Mouse (Mus musculus) hindbrain, embryonic 10.5 days (tissue): ENCODE data around the gene Prss33. TPM values are rescaled to one million over a fixed set of nuclear protein-coding genes. Genes with fewer than 3 reads are reported as not detected.
A peak's percentile ranks its signal among the peaks of the same experiment; 100 is the strongest.
"Not testable (repeated sequence)": the region's sequence is repeated elsewhere in the genome, so short reads cannot be mapped to it uniquely, and the experiment has no call there.

Source experiments
- DNase-seq: peaks from one replicate; pipeline ENCODE4 v3.0.0-alpha.2; 2017; ENCODE audit warnings: low spot score
- H3K27ac ChIP-seq: fragments of 300-500 bp; sonication (generic); 2 replicates; pipeline ENCODE4 v1.5.1; 2016; ENCODE audit warnings: mild to moderate bottlenecking, moderate library complexity
- H3K27me3 ChIP-seq: fragments of 300-500 bp; sonication (generic); 2 replicates; pipeline ENCODE4 v1.6.1; 2016; ENCODE audit warnings: mild to moderate bottlenecking; ENCODE audit not compliant: poor library complexity, insufficient read depth, severe bottlenecking
- H3K36me3 ChIP-seq: fragments of 300-500 bp; sonication (generic); 2 replicates; pipeline ENCODE4 v1.6.1; 2016; ENCODE audit warnings: mild to moderate bottlenecking, moderate library complexity
- H3K4me1 ChIP-seq: fragments of 300-500 bp; sonication (generic); replicated peaks from 2 replicates; pipeline ENCODE4 v1.6.1; 2016; ENCODE audit warnings: mild to moderate bottlenecking
- H3K4me3 ChIP-seq: fragments of 300-500 bp; sonication (generic); 2 replicates; pipeline ENCODE4 v1.5.1; 2016; ENCODE audit warnings: mild to moderate bottlenecking, moderate library complexity
- H3K9me3 ChIP-seq: fragments of 300-500 bp; sonication (generic); 2 replicates; pipeline ENCODE4 v1.6.1; 2016; ENCODE audit warnings: mild to moderate bottlenecking, moderate library complexity
- WGBS: fragments of 180-500 bp; shearing (Covaris S2); methylation state at CpG from one replicate; pipeline ENCODE4 v1.1.7; 2016; 5-methylcytosine and 5-hydroxymethylcytosine counted together
- polyA plus RNA-seq: library from polyadenylated mRNA; unstranded; fragments of >200 nt; fragmentation: Nextera tagmentation; extraction: Ambion mirVana; gene quantifications from 2 replicates; pipeline ENCODE4 v1.2.1, GENCODE M21; 2016

Prss33 gene
- polyA plus RNA-seq = 0.24 TPM in 1 of 2 replicates, not detected in the other

DNA sequence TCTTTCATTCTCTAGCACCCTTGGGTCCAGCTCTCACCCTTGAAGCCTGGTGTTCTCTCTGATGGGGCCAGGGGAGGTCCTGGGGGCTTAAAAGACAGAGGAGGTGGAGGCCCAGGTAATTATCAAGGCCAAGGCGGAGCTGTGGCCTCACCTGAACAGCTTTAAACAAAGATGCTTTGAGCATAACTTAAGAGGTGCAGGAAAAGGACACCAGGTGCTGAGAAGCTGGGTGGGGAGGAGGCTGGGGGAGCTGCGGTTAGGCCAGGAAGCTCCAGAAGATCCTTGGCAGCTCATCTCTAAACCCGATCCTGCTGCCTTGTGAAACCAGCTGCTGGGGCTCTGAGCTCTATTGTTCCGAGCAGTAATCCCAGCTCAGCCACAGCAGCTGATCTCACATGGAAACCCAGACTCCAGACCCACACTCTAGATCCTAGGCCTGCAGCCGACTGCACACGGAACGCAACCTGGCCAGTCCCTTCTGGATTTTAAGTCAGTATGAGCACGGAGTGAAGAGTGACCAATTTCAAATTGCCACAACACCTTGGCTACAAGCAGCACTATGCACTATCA lies at the start of gene Prss33:
TSS of gene Prss33 (minus strand) at position 51 of the 570 bp plus-strand sequence.
- 75% methylated on average over 8 of the region's 8 CpGs for WGBS
- Histone ChIP-seq H3K4me3 (no peak within 1 kb of the TSS), H3K4me1 (no peaks in the 10 kb centered on the region), H3K36me3 (no peaks in the 10 kb centered on the region), H3K27me3 (peaks cover 41% of the 10 kb centered on the region), H3K27ac (no peak within 1 kb of the TSS), H3K9me3 (no peaks in the 10 kb centered on the region)
- DNase-seq = no peak

- WGBS = 78% methylated on average over 4 of the region's 4 CpGs
- H3K4me1 ChIP-seq, H3K27me3 ChIP-seq, H3K4me3 ChIP-seq, DNase-seq, H3K9me3 ChIP-seq, H3K36me3 ChIP-seq, H3K27ac ChIP-seq: not testable (repeated sequence)
These were observed 44.7 kb upstream of the Prss33 start, which contains the start of the genes Dcpp1 and Dcpp2 for GRCm38 (mm10) chr17:23880576-23880975. Gene Dcpp1, plus strand, starts transcription at chr17:23880876. Gene Dcpp2, plus strand, starts transcription at chr17:23880880.

- peaks cover 2% of the 10 kb centered on the region; the same call in 1 of the 2 replicates for H3K4me1 ChIP-seq
These were observed 41.3 kb upstream of the Prss33 start for GRCm38 (mm10) chr17:23877166-23877565.

DNA sequence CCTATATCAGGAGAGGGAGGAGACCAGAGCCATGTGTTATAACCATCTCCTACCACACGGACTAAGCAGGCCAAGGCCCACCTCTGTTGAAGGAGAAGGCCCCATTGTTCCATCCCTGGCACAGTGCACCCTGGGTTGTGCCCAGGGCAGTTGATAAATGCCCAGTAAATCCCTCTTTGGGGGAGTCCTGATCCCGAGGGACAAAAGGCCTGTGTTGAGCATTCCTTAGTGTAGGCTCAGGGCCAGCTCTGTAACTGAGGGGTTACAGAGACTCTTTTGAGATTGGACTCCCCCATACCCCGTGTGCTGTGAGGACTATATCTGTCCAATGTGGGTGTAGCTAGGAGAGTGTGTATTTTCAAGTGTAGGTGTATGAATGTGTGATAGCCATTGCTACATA lies 40.9 kb upstream of the Prss33 start:
- H3K27me3 ChIP-seq = no peaks in the 10 kb centered on the region
- no peak for DNase-seq
- H3K4me1 ChIP-seq = peaks cover 2% of the 10 kb centered on the region; the same call in 1 of the 2 replicates
- no peak overlapping the region for H3K4me3 ChIP-seq
- H3K36me3 ChIP-seq = no peaks in the 10 kb centered on the region
- WGBS = 64% methylated on average over 3 of the region's 3 CpGs
- no peak overlapping the region for H3K27ac ChIP-seq
- no peaks in the 10 kb centered on the region for H3K9me3 ChIP-seq

More at GRCm38 (mm10) chr17:23877166-23877565, 41.3 kb upstream of the Prss33 start:
- Histone ChIP-seq H3K27me3 (no peaks in the 10 kb centered on the region), H3K36me3 (no peaks in the 10 kb centered on the region), H3K9me3 (no peaks in the 10 kb centered on the region), H3K27ac (no peak overlapping the region), H3K4me3 (no peak overlapping the region)
- DNase-seq = no peak
- WGBS = 83% methylated on average over 2 of the region's 2 CpGs

- DNase-seq = peak; percentile 69
These were observed 38.3 kb upstream of the Prss33 start for GRCm38 (mm10) chr17:23873884-23874856.

GRCm38 (mm10) chr17:23868513-23868912 lies 32.7 kb upstream of the Prss33 start:
- no peak overlapping the region for H3K4me3 ChIP-seq
- H3K27me3 ChIP-seq = no peaks in the 10 kb centered on the region
- DNase-seq = no peak
- no peaks in the 10 kb centered on the region for H3K36me3 ChIP-seq
- no peak overlapping the region for H3K27ac ChIP-seq
- H3K4me1 ChIP-seq = 0 out of 2 replicates have a peak, but pooled peaks cover 4% of the 10 kb centered on the region
- H3K9me3 ChIP-seq = 0 out of 2 replicates have a peak, but pooled peaks cover 4% of the 10 kb centered on the region
- WGBS = 90% methylated on average over 11 of the region's 11 CpGs

More at GRCm38 (mm10) chr17:23873884-23874856, 38.3 kb upstream of the Prss33 start:
- Histone ChIP-seq H3K36me3 (no peaks in the 10 kb centered on the region), H3K27ac (no peak overlapping the region), H3K4me1 (peaks cover 7% of the 10 kb centered on the region; the same call in 1 of the 2 replicates), H3K9me3 (no peaks in the 10 kb centered on the region), H3K27me3 (no peaks in the 10 kb centered on the region), H3K4me3 (no peak overlapping the region)
- WGBS = 53% methylated on average over 8 of the region's 8 CpGs

DNA sequence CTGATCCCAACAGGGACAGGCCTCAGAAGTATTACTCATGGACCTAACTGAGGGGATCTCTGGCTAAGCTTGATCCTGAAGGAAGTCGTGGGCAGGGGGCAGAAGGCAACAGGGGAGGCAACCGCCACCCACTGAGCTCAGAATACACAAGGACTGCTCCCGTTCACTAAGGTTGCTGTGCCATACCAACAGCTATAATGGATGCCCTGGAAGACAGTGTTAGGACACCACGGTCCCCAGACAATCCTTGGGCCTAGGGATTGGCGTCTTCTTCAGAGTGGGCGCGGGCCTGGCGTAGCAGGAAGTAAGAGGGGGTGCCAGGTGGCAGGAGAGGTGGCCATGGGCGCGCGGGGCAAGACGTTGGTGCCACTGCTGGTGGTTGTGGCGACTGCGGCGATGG lies 31.9 kb upstream of the Prss33 start, which contains the start of gene Prss21:
TSS of gene Prss21 (plus strand) at position 301 of the 400 bp plus-strand sequence.
- no peaks in the 10 kb centered on the region for H3K36me3 ChIP-seq
- H3K4me1 ChIP-seq = 0 out of 2 replicates have a peak, but pooled peaks cover 4% of the 10 kb centered on the region
- H3K27me3 ChIP-seq = no peaks in the 10 kb centered on the region
- H3K9me3 ChIP-seq = 0 out of 2 replicates have a peak, but pooled peaks cover 4% of the 10 kb centered on the region
- 83% methylated on average over 15 of the region's 15 CpGs for WGBS
- H3K4me3 ChIP-seq = no peak within 1 kb of the TSS
- no peak within 1 kb of the TSS for H3K27ac ChIP-seq
- no peak for DNase-seq

DNA sequence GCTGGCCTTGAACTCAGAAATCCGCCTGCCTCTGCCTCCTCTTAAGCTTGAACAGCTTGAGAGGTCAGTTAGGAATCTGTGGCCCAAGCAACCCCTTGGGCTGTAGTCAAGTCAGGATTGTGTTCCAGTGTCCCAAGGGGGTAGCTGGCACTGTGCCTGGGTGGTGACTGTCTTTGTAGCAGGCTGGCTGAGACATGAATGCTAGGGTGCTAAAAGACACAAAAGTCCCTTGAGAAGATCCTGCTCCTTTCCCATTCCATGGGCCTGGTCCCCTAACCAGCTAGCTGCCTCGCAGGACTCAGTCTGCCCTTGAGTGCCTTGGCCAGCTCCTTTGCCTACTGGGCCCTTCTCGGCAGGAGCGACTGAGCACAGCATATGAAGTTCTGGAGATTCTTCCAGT lies 27.1 kb upstream of the Prss33 start:
- Histone ChIP-seq H3K9me3 (0 out of 2 replicates have a peak, but pooled peaks cover 4% of the 10 kb centered on the region), H3K4me3 (no peak overlapping the region), H3K27ac (no peak overlapping the region), H3K36me3 (no peaks in the 10 kb centered on the region), H3K27me3 (0 out of 2 replicates have a peak, but pooled peaks cover 2% of the 10 kb centered on the region), H3K4me1 (no peaks in the 10 kb centered on the region)
- 80% methylated on average over 4 of the region's 4 CpGs for WGBS
- no peak for DNase-seq

DNA sequence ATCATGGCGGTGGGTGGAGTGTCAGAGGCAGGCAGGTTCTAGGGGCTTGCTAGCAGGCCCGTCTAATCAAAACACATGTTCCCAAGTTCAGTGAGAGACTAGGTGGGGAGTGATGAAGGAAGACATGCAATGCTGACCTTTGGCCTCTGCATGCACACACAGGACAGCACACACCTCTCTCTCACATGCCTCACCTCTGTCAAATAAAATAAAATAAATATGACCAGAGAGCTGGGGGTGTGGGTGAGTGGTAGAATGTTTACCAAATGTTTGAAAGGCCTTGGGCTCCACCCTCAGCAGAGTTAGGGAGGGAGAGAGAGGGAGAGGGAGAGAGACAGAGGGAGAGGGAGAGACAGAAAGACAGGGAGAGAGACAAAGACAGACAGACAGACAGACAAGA lies 22.1 kb upstream of the Prss33 start:
- Histone ChIP-seq H3K27me3 (0 out of 2 replicates have a peak, but pooled peaks cover 2% of the 10 kb centered on the region), H3K4me1 (no peaks in the 10 kb centered on the region), H3K9me3 (no peaks in the 10 kb centered on the region), H3K27ac (no peak overlapping the region), H3K36me3 (no peaks in the 10 kb centered on the region), H3K4me3 (no peak overlapping the region)
- WGBS = 83% methylated on average over 2 of the region's 2 CpGs
- DNase-seq = no peak

DNA sequence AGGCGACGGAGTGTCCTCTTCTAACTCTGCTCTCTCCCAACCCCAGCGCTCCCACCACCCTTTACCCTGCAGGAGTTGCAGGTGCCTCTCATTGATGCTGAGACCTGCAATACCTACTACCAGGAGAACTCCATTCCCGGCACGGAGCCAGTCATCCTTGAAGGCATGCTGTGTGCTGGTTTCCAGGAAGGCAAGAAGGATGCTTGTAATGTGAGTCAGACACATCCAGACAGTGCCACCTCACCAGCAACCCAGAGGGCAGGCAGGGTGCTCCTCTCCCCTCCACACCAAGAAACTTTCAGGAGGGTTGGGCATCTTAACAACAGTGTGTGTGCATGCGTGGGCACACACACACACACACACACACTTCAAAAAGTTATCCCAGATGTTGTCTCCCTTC lies 21.3 kb upstream of the Prss33 start:
- Histone ChIP-seq H3K4me3 (no peak overlapping the region), H3K27me3 (0 out of 2 replicates have a peak, but pooled peaks cover 2% of the 10 kb centered on the region), H3K36me3 (no peaks in the 10 kb centered on the region), H3K4me1 (no peaks in the 10 kb centered on the region), H3K9me3 (no peaks in the 10 kb centered on the region), H3K27ac (no peak overlapping the region)
- no peak for DNase-seq
- 91% methylated on average over 6 of the region's 6 CpGs for WGBS

DNA sequence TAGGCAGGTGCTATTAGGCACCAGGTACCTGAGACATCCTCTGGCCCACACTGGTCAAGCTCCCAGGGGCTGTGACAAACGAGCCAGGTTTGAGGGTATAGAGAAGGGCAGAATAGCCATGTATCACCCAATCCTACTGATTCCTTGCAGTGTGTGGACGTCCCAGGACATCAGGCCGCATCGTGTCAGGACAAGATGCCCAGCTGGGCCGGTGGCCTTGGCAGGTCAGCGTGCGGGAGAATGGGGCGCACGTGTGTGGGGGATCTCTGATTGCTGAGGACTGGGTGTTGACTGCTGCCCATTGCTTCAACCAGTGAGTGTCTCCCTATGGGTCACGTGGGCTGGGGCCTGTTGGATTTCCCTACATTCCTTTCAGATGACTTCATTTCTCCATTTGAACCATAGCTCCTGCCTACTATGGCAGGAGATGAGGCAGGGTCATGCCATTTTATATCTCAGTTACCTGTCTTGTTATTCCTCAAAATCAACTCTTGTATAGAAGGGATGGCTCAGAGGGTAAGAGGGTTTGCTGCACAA lies 18.4 kb upstream of the Prss33 start:
- whole genome bisulfite sequencing = 87% methylated on average over 10 of the region's 10 CpGs
- H3K27ac ChIP-seq = no peak overlapping the region

GRCm38 (mm10) chr17:23853292-23853691 lies 17.4 kb upstream of the Prss33 start:
- Histone ChIP-seq H3K4me3 (no peak overlapping the region), H3K4me1 (no peaks in the 10 kb centered on the region), H3K27me3 (no peaks in the 10 kb centered on the region), H3K27ac (no peak overlapping the region), H3K9me3 (no peaks in the 10 kb centered on the region), H3K36me3 (no peaks in the 10 kb centered on the region)
- peak; percentile 57 for DNase-seq
- WGBS = 38% methylated on average over 5 of the region's 5 CpGs

More for the DNA sequence above, 18.4 kb upstream of the Prss33 start:
- H3K4me1 ChIP-seq = no peaks in the 10 kb centered on the region
- no peak for DNase-seq
- no peak overlapping the region for H3K4me3 ChIP-seq
- H3K27me3 ChIP-seq = no peaks in the 10 kb centered on the region
- H3K9me3 ChIP-seq = no peaks in the 10 kb centered on the region
- no peaks in the 10 kb centered on the region for H3K36me3 ChIP-seq
